Comparison of ENCODE assay signal across 18 mouse cellular contexts in the genomic region with DNA sequence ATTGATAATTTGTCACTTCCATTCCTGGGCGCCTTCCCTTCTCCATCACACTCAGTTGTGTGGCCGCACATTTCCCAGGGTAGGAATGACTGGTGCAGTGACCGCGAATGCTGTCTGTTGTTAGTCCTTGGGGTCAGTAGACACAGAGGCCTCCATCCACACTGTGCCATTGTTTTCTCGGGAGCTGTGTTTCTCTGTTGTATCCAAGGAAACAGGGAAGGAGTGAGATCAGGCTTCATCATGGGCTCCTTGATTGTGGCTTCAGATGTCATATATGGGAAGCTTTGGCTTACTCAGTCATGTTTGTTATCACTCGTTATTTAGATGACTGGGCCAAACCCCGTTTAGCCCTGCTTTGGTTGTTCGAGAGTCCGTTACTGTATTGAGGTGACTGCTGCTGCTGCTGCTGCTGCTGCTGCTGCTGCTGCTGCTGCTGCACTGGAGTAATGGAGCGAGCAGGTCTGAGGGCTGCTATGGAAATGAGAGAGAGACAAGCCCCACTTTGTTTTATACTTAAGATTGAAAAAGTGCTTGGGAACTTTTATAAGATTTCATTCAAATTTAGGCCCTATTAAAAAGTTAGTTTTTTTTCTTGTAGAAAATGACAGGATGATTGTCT. TPM values are rescaled to one million over a fixed set of nuclear protein-coding genes. Genes with fewer than 3 reads are reported as not detected.
A peak's percentile ranks its signal among the peaks of the same experiment; 100 is the strongest.
DNase-seq lines count a peak whose midpoint lies in the region; ATAC-seq and TF ChIP-seq lines count a peak whose summit lies in the region.
"Had no signal": no experiment of that assay in that cellular context is flagged by ENCODE, and none has a peak within 500 bp of the region (broad histone marks: within the 10 kb centered on the region; RNA-seq: fewer than 3 reads in every experiment).

No protein-coding gene starts in this region.

- 30% methylated on average over 10 of the region's 10 CpGs for WGBS in hindbrain, embryonic 12.5 days
- 17% methylated on average over 10 of the region's 10 CpGs for WGBS in midbrain, embryonic 14.5 days

- no peak overlapping the region for H3K4me3 ChIP-seq in layer of hippocampus, adult 2 months
- no peak overlapping the region for H3K4me3 ChIP-seq in hindbrain, embryonic 12.5 days
- no peak overlapping the region for H3K4me3 ChIP-seq in midbrain, embryonic 14.5 days (replicated peaks; ENCODE audit: low read depth, low read length)
- H3K4me3 ChIP-seq: embryonic facial prominence, embryonic 13.5 days; limb, embryonic 12.5 days; megakaryocyte, embryonic 14.5 days had no signal

- ATAC-seq in hindbrain, embryonic 12.5 days (ENCODE audit: low FRiP score), result peak; percentile 80; the same call in 1 of the 2 replicates
- ATAC-seq in midbrain, embryonic 14.5 days (ENCODE audit: low FRiP score, low TSS enrichment), result no peak

- no peak for DNase-seq in layer of hippocampus, adult 2 months (ENCODE audit: low spot score in 2 of 2)
- DNase-seq in layer of hippocampus, adult 18-20 months (ENCODE audit: low spot score in 2 of 2), result no peak
- peak; percentile 40 for DNase-seq in midbrain, embryonic 14.5 days
- DNase-seq in retina, postnatal 1 day, result peak; percentile 92
- DNase-seq in MN1 (ENCODE audit: low spot score), result no peak
- no peak for DNase-seq in spleen, postnatal 10 days (ENCODE audit: low spot score in 2 of 2)
- DNase-seq in spleen, postnatal 14 days (ENCODE audit: low spot score in 2 of 2), result no peak
- DNase-seq: cerebellum, adult 8-10 months; heart, postnatal 36 days; kidney, adult 9 months; layer of hippocampus, adult 9-11 months; lung, adult 18-20 months; right cerebral cortex, postnatal 4 days; thymus, postnatal 36 days had no signal

- H3K27ac ChIP-seq in layer of hippocampus, adult 2 months, result 0 out of 2 replicates have a peak overlapping the region, but pooled peaks have one; percentile 4
- H3K27ac ChIP-seq in hindbrain, embryonic 12.5 days, result 0 out of 2 replicates have a peak overlapping the region, but pooled peaks have one; percentile 40
- H3K27ac ChIP-seq in midbrain, embryonic 14.5 days (replicated peaks; ENCODE audit: low read depth, low read length), result peak overlapping the region; percentile 14; the same call in 1 of the 2 replicates
- H3K27ac ChIP-seq: embryonic facial prominence, embryonic 13.5 days; limb, embryonic 12.5 days had no signal

- H3K4me1 ChIP-seq in hindbrain, embryonic 12.5 days, result peaks cover 21% of the 10 kb centered on the region
- peaks cover 24% of the 10 kb centered on the region for H3K4me1 ChIP-seq in midbrain, embryonic 14.5 days (ENCODE audit: control insufficient read depth, insufficient read depth, low read length)

- no peaks in the 10 kb centered on the region for H3K9me3 ChIP-seq in hindbrain, embryonic 12.5 days (replicated peaks)
- no peaks in the 10 kb centered on the region for H3K9me3 ChIP-seq in midbrain, embryonic 14.5 days (ENCODE audit: control insufficient read depth, low read length)
- H3K9me3 ChIP-seq: embryonic facial prominence, embryonic 13.5 days; limb, embryonic 12.5 days had no signal

- H3K36me3 ChIP-seq in hindbrain, embryonic 12.5 days, result peaks cover 15% of the 10 kb centered on the region; the same call in 1 of the 2 replicates
- H3K36me3 ChIP-seq in midbrain, embryonic 14.5 days (ENCODE audit: control insufficient read depth, insufficient read depth, low read length), result peaks cover 7% of the 10 kb centered on the region; the same call in 1 of the 2 replicates

- H3K4me2 ChIP-seq in hindbrain, embryonic 12.5 days (replicated peaks), result peak overlapping the region; percentile 32
- H3K4me2 ChIP-seq in midbrain, embryonic 14.5 days (ENCODE audit: low read length), result peak overlapping the region; percentile 21
- H3K4me2 ChIP-seq: embryonic facial prominence, embryonic 13.5 days; limb, embryonic 12.5 days had no signal

- TF ChIP-seq CTCF in layer of hippocampus, adult 2 months (conservative IDR thresholded peaks at IDR 0.05), result no peak

- no peaks in the 10 kb centered on the region for H3K27me3 ChIP-seq in hindbrain, embryonic 12.5 days
- H3K27me3 ChIP-seq in midbrain, embryonic 14.5 days (ENCODE audit: control insufficient read depth, insufficient read depth, low read length), result no peaks in the 10 kb centered on the region
- H3K27me3 ChIP-seq: embryonic facial prominence, embryonic 13.5 days; limb, embryonic 12.5 days; megakaryocyte, embryonic 14.5 days had no signal

- H3K9ac ChIP-seq in hindbrain, embryonic 12.5 days, result peak overlapping the region; percentile 28; the same call in 1 of the 2 replicates
- H3K9ac ChIP-seq in midbrain, embryonic 14.5 days (replicated peaks; ENCODE audit: low read length), result peak overlapping the region; percentile 31
- H3K9ac ChIP-seq: embryonic facial prominence, embryonic 13.5 days; limb, embryonic 12.5 days had no signal

RNA-seq across cellular contexts. Expression of gene Gclc, which starts 17.5 kb away (rescaled TPM):
- 10 to 100 TPM; 45.3 to 46.2 TPM for total RNA-seq in layer of hippocampus, adult 2 months (2021)
- 10 to 100 TPM; 45.1 to 46.3 TPM for total RNA-seq in layer of hippocampus, adult 18-20 months (2021)
- polyA plus RNA-seq in hindbrain, embryonic 12.5 days (2016; fragmentation: Nextera tagmentation; extraction: Ambion mirVana), result 22.2 and 24.6 TPM in 2 replicates
- 19.6 and 24.5 TPM in 2 replicates for polyA plus RNA-seq in midbrain, embryonic 14.5 days (2014; fragmentation: Nextera tagmentation; extraction: Ambion mirVana)

Comparison
In these comparisons a context has a peak if more than half of its experiments do, and no peak if none do; other contexts are left out.
1. DNase-seq: peak in midbrain, embryonic 14.5 days (single experiment) and retina, postnatal 1 day (single experiment); none in layer of hippocampus, adult 2 months (0 of 2), layer of hippocampus, adult 18-20 months (0 of 2), MN1 (single experiment), spleen, postnatal 10 days (0 of 2) and spleen, postnatal 14 days (0 of 2).
2. Peak in every context shown above with its lines, with median percentiles within 50 percentile points of each other: H3K27ac ChIP-seq.